Mouse (Mus musculus) ES-E14 (cell line): ENCODE measurements around the gene Fhl1. TPM values are rescaled to one million over a fixed set of nuclear protein-coding genes. Genes with fewer than 3 reads are reported as not detected.

Experiments used
- DNase-seq: peaks from one replicate; pipeline ENCODE4 v3.0.0-alpha.2; 2013; ENCODE audit warnings: low read depth, low spot score
- H3K27ac ChIP-seq: 2 replicates; pipeline ENCODE4 v1.5.1; 2012; ENCODE audit warnings: low read depth, mild to moderate bottlenecking, low read length, moderate library complexity, mixed read lengths; ENCODE audit not compliant: poor library complexity, insufficient read depth, severe bottlenecking
- H3K36me3 ChIP-seq: 2 replicates; pipeline ENCODE4 v1.6.1; 2012; ENCODE audit warnings: mild to moderate bottlenecking, low read length, moderate library complexity, mixed read lengths; ENCODE audit not compliant: control insufficient read depth, poor library complexity, insufficient read depth, severe bottlenecking
- H3K4me1 ChIP-seq, 2 experiments: fragments of 150-350 bp in 1 of 2; sonication (generic) in 1 of 2; 2 replicates each; pipeline ENCODE4 v1.6.1; 2012; ENCODE audit warnings: low read length in 2 of 2, mild to moderate bottlenecking in 1 of 2, mixed read lengths in 1 of 2; ENCODE audit not compliant: control insufficient read depth in 2 of 2, insufficient read depth in 2 of 2, poor library complexity in 1 of 2
- H3K4me3 ChIP-seq, 2 experiments: fragments of 150-350 bp in 1 of 2; sonication (generic) in 1 of 2; 2 replicates each; pipeline ENCODE4 v1.5.1; 2012; ENCODE audit warnings: low read length in 2 of 2, low read depth in 1 of 2, mild to moderate bottlenecking in 1 of 2, mixed read lengths in 1 of 2; ENCODE audit not compliant: insufficient read depth in 1 of 2, poor library complexity in 1 of 2, severe bottlenecking in 1 of 2
- H3K9ac ChIP-seq: 2 replicates; pipeline ENCODE4 v1.6.1; 2012; ENCODE audit warnings: low read depth, mild to moderate bottlenecking, low read length, mixed read lengths; ENCODE audit not compliant: poor library complexity, insufficient read depth, severe bottlenecking
- H3K9me3 ChIP-seq: fragments of 150-350 bp; sonication (generic); 2 replicates; pipeline ENCODE4 v1.6.1; 2012; ENCODE audit warnings: low read depth, mild to moderate bottlenecking, low read length; ENCODE audit not compliant: control insufficient read depth, insufficient read depth
- CHD2 ChIP-seq: IDR thresholded peaks from 2 replicates; pipeline ENCODE4 v1.6.1; 2014; ENCODE audit warnings: mild to moderate bottlenecking, low read depth, low read length, inconsistent platforms
- HCFC1 ChIP-seq: IDR thresholded peaks from 2 replicates; pipeline ENCODE4 v1.6.1; 2012; ENCODE audit warnings: low read length, inconsistent platforms, borderline replicate concordance; ENCODE audit not compliant: insufficient read depth
- MAFK ChIP-seq: IDR thresholded peaks from 2 replicates; pipeline ENCODE4 v1.6.1; 2014; ENCODE audit warnings: mild to moderate bottlenecking, low read depth, low read length, inconsistent platforms; ENCODE audit not compliant: insufficient read depth
- ZC3H11A ChIP-seq: IDR thresholded peaks from 2 replicates; pipeline ENCODE4 v1.6.1; 2012; ENCODE audit warnings: low read depth, mild to moderate bottlenecking, inconsistent platforms, low read length, borderline replicate concordance
- ZNF384 ChIP-seq: IDR thresholded peaks from 2 replicates; pipeline ENCODE4 v1.6.1; 2012; ENCODE audit warnings: low read depth, low read length, inconsistent platforms
- in situ Hi-C, 2 experiments: fragments of 600-800 bp; cut with MboI; formaldehyde crosslinking; loops; one replicate each; pipeline ENCODE4 v1.15.1; 2025; ENCODE audit warnings: low sequenced_read_pairs in 2 of 2, inconsistent platforms in 1 of 2; ENCODE audit not compliant: unreplicated experiment in 2 of 2
- total RNA-seq: library from RNA; depleted of rRNA; stranded (reverse); fragments of 300-350 nt; gene quantifications from 2 replicates; pipeline ENCODE4 v1.2.3, GENCODE M21; 2012; rRNA removed

Fhl1 gene
- total RNA-seq, 1 experiment, result 42.7 TPM

DNA sequence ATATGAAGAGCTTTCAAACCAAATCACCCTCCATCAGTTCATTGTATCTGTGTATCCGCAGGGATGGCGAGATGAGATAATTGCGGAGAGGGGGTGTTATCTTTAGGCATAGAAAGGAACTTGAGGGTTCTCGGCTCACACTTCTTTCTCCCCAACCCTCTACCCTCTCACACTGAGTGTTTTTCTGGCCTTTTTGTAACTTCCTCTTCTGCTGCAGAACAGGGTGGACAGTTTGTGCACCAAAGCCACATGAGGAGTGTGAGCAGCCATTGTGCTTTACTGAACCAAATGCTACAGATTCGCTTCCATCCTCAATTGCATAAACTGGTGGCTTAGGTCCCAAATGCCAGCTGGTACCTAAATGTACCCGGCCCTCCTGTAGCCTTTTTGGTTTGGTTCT, 104.3 kb downstream of the Fhl1 start:
- DNase-seq, result no peak

DNA sequence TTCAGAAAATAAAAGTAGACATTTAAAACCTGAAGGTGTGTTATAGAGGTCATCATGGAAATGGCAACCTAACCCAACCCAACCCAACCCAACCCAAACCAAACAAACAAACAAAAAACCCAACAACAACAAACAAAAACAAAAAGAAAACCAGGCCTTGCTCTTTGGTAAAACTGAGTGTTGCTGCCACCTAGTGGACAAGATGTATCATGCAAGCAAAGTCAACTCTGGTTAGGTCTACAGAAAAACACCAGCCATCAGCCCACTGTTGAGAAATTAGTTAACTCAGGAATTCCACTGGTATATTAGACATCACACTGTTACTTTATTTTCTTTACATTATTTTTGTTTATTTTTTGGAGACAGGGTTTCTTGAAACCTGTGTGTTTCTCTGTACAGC, 107.8 kb downstream of the Fhl1 start:
- Histone ChIP-seq H3K9ac (no peak overlapping the region), H3K27ac (no peak overlapping the region), H3K36me3 (no peaks in the 10 kb centered on the region), H3K4me1 (no peaks in the 10 kb centered on the region), H3K4me3 (no peak overlapping the region), H3K9me3 (no peaks in the 10 kb centered on the region)
- no peak for DNase-seq
- in situ Hi-C loops, result no loop called here
- TF ChIP-seq MAFK (no peak), HCFC1 (no peak), ZNF384 (no peak), CHD2 (no peak), ZC3H11A (no peak)

More for the DNA sequence above, 104.3 kb downstream of the Fhl1 start:
- Histone ChIP-seq H3K4me3 (no peak overlapping the region), H3K9me3 (no peaks in the 10 kb centered on the region), H3K27ac (no peak overlapping the region), H3K9ac (no peak overlapping the region), H3K4me1 (no peaks in the 10 kb centered on the region), H3K36me3 (no peaks in the 10 kb centered on the region)
- in situ Hi-C loops, result no loop called here
- TF ChIP-seq CHD2 (no peak), MAFK (no peak), ZC3H11A (no peak), HCFC1 (no peak), ZNF384 (no peak)

DNA sequence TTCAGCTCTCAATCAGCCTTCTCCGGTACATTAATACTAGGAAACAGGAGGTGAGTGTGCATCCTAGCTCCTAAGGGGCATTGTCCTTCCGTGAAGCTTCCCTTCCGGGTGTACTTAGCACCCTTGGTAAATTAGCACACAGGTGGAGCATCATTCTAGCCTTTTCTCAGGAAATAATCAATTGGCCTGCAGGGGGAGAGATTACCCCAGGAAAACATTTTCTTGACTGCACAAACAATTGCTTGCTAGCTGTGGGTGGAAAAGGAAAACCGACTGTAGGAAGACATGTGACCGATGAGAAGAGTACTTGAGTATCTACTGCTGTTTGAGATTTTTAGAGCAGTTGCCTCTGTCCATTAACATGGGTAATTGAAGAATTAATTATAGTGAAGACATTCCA, 109.7 kb downstream of the Fhl1 start:
- Histone ChIP-seq H3K9ac (no peak overlapping the region), H3K4me1 (no peaks in the 10 kb centered on the region), H3K27ac (no peak overlapping the region), H3K4me3 (no peak overlapping the region), H3K9me3 (no peaks in the 10 kb centered on the region), H3K36me3 (no peaks in the 10 kb centered on the region)
- TF ChIP-seq CHD2, result no peak
- TF ChIP-seq MAFK, result no peak
- no peak for TF ChIP-seq ZNF384
- TF ChIP-seq HCFC1, result no peak
- no peak for TF ChIP-seq ZC3H11A
- in situ Hi-C loops, result no loop called here
- DNase-seq, result no peak

Other genes with a start within 250 kb of the Fhl1 start
- gene Gm10477, start 207.0 kb upstream of the Fhl1 start, total RNA-seq, result not detected in 2 replicates
- gene Gm648, start 182.2 kb upstream of the Fhl1 start, total RNA-seq, result 0.54 TPM in 1 of 2 replicates, not detected in the other
- 23.0 and 28.1 TPM in 2 replicates for gene Mmgt1, start 133.7 kb upstream of the Fhl1 start, total RNA-seq
- gene Slc9a6, start 122.0 kb upstream of the Fhl1 start, total RNA-seq, result 16.5 and 16.7 TPM in 2 replicates
- gene Map7d3, start 90.5 kb downstream of the Fhl1 start, total RNA-seq, result 2.6 and 2.8 TPM in 2 replicates
- under 0.01 TPM in 1 of 2 replicates, not detected in the other for gene Adgrg4, start 138.4 kb downstream of the Fhl1 start, total RNA-seq